Mouse (Mus musculus) neural tube, embryonic 15.5 days (tissue): Measurements from ENCODE around the gene Arl3. TPM values are rescaled to one million over a fixed set of nuclear protein-coding genes. Genes with fewer than 3 reads are reported as not detected.
A peak's percentile ranks its signal among the peaks of the same experiment; 100 is the strongest.

Experiments
- ATAC-seq: fragments of 200-750 bp; cut with Nextera tagmentation; 2 replicates; pipeline ENCODE4 v1.8.0; 2017; ENCODE audit warnings: mild to moderate bottlenecking, moderate TSS enrichment, moderate library complexity; ENCODE audit not compliant: low FRiP score
- H3K27ac ChIP-seq: fragments of 300-500 bp; sonication (generic); replicated peaks from 2 replicates; pipeline ENCODE4 v1.5.1; 2015; ENCODE audit warnings: mild to moderate bottlenecking, inconsistent platforms
- H3K27me3 ChIP-seq: fragments of 300-500 bp; sonication (generic); replicated peaks from 2 replicates; pipeline ENCODE4 v1.6.1; 2015; ENCODE audit warnings: inconsistent platforms
- H3K36me3 ChIP-seq: fragments of 300-500 bp; sonication (generic); 2 replicates; pipeline ENCODE4 v1.6.1; 2015; ENCODE audit warnings: inconsistent platforms
- H3K4me1 ChIP-seq: fragments of 300-500 bp; sonication (generic); 2 replicates; pipeline ENCODE4 v1.6.1; 2015; ENCODE audit warnings: inconsistent platforms
- H3K4me2 ChIP-seq: fragments of 300-500 bp; sonication (generic); 2 replicates; pipeline ENCODE4 v1.6.1; 2015; ENCODE audit warnings: inconsistent platforms, mild to moderate bottlenecking, moderate library complexity
- H3K4me3 ChIP-seq: fragments of 300-500 bp; sonication (generic); replicated peaks from 2 replicates; pipeline ENCODE4 v1.5.1; 2015; ENCODE audit warnings: mild to moderate bottlenecking, inconsistent platforms
- H3K9ac ChIP-seq: fragments of 300-500 bp; sonication (generic); replicated peaks from 2 replicates; pipeline ENCODE4 v1.6.1; 2015; ENCODE audit warnings: mild to moderate bottlenecking, inconsistent platforms
- H3K9me3 ChIP-seq: fragments of 300-500 bp; sonication (generic); replicated peaks from 2 replicates; pipeline ENCODE4 v1.6.1; 2016; ENCODE audit warnings: inconsistent platforms
- WGBS: fragments of 180-500 bp; shearing (Covaris S2); methylation state at CpG from one replicate; pipeline ENCODE4 v1.1.7; 2015; ENCODE audit warnings: mixed read lengths; 5-methylcytosine and 5-hydroxymethylcytosine counted together
- polyA plus RNA-seq: library from polyadenylated mRNA; unstranded; fragments of >200 nt; fragmentation: Nextera tagmentation; extraction: Ambion mirVana; gene quantifications from 2 replicates; pipeline ENCODE4 v1.2.1, GENCODE M21; 2015

Gene Arl3
- polyA plus RNA-seq, 1 experiment from 2014 or later: 208 TPM

DNA sequence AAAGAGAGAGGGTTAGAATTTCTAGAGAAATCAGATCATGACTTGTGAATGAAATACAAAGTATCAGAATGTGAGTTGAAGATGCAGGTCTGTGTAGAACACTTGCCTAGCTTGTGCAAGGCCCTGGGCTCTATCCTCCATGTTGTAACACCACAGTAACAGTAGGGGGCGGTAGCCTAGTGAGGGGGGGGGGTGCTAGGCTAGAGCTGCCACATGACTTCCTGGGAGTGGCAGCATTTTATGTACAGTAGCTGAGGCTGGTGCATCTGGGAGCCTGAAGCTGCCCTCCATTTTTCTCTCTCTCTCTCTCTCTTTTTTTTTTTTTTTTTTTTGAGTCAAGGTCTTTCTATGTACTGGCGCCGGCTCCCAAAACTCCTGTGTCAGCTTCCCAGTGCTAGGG, 62.2 kb downstream of the Arl3 start:
- no peak overlapping the region for H3K4me3 ChIP-seq
- ATAC-seq: no peak
- H3K27ac ChIP-seq: peak overlapping the region; percentile 28; the same call in 1 of the 2 replicates
- 67% methylated on average over 3 of the region's 3 CpGs for WGBS
- no peak overlapping the region for H3K4me2 ChIP-seq
- peaks cover 57% of the 10 kb centered on the region for H3K36me3 ChIP-seq
- H3K9me3 ChIP-seq: no peaks in the 10 kb centered on the region
- no peak overlapping the region for H3K9ac ChIP-seq
- H3K27me3 ChIP-seq: no peaks in the 10 kb centered on the region
- H3K4me1 ChIP-seq: peaks cover 58% of the 10 kb centered on the region

- no peak for ATAC-seq
- peaks cover 62% of the 10 kb centered on the region for H3K4me1 ChIP-seq
- no peaks in the 10 kb centered on the region for H3K9me3 ChIP-seq
- H3K27ac ChIP-seq: peak overlapping the region; percentile 28
- no peaks in the 10 kb centered on the region for H3K27me3 ChIP-seq
- 0 out of 2 replicates have a peak overlapping the region, but pooled peaks have one; percentile 7 for H3K9ac ChIP-seq
- no peak overlapping the region for H3K4me2 ChIP-seq
- WGBS: 80% methylated on average over 5 of the region's 5 CpGs
- H3K4me3 ChIP-seq: no peak overlapping the region
- peaks cover 54% of the 10 kb centered on the region for H3K36me3 ChIP-seq
Observed at GRCm38 (mm10) chr19:46510401-46510800, 62.6 kb downstream of the Arl3 start.

DNA sequence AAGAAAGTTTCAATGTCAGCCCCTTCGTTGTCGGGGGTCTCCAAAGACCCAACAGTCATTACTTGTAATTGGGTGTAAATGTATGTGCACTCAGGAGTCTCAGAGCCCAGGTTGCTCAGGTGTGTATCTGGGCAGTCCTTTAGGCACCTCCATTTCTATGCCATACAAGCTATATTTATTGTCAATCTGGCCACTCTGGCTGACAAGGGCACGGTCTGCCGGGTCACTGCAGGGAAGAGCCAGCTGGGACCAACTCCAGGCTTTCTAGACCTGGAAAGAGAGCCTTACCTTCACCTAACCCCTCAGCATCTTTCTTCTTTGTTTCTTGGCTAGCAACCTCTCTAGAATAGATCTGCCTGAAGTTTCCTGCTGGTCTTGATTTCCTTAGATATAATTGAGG, 63.3 kb downstream of the Arl3 start:
- 63% methylated on average over 4 of the region's 4 CpGs for WGBS
- 0 out of 2 replicates have a peak overlapping the region, but pooled peaks have one; percentile 96 for H3K4me2 ChIP-seq
- no peaks in the 10 kb centered on the region for H3K9me3 ChIP-seq
- no peak for ATAC-seq
- H3K4me1 ChIP-seq: peaks cover 68% of the 10 kb centered on the region
- 0 out of 2 replicates have a peak overlapping the region, but pooled peaks have one; percentile 7 for H3K9ac ChIP-seq
- H3K4me3 ChIP-seq: no peak overlapping the region
- peaks cover 47% of the 10 kb centered on the region for H3K36me3 ChIP-seq
- H3K27ac ChIP-seq: peak overlapping the region; percentile 28; the same call in 1 of the 2 replicates
- no peaks in the 10 kb centered on the region for H3K27me3 ChIP-seq

DNA sequence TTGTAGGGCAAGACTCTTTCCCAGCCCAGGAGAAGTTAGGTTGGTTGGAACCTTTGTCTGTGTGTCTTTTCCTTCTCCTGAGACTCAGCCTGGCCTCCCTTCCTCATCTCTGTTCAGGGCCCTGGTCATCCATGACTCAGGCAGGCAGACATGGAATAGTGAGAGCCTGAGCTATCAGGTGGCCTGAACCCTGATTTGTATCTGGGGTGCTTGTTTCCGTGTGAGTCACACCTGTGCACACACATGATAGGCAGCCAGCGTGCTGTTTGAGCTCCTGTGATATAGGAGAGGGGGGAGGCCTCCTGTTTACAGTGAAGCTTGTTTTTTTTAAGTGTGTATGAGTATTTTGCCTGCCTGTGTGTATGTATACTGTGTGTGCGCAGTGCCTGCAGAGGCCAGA, 63.8 kb downstream of the Arl3 start:
- H3K36me3 ChIP-seq: peaks cover 42% of the 10 kb centered on the region
- 0 out of 2 replicates have a peak overlapping the region, but pooled peaks have one; percentile 18 for H3K27ac ChIP-seq

DNA sequence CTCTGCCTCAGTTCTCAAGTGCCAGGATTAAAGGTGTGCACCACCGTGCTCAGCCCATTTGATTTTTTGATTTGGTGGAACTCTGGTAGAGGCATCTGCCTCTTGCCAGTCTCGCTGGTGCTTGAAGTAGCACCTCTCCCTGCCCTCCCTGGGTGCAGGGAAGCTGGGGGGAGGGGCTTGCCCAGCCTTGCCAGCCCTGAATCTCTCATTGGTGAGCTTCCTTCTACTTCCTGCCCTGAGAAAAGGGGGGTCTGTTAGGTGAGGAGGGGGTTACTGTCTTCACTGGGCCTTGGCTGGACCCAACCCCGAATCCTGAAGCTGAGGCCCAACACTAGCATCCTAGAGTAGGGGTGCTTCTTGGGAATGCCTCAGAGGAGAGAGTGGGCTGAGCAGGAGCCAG, 64.3 kb downstream of the Arl3 start:
- peaks cover 78% of the 10 kb centered on the region for H3K4me1 ChIP-seq
- no peak overlapping the region for H3K4me3 ChIP-seq
- H3K27me3 ChIP-seq: no peaks in the 10 kb centered on the region
- ATAC-seq: no peak
- peak overlapping the region; percentile 96 for H3K4me2 ChIP-seq
- peak overlapping the region; percentile 18; the same call in 1 of the 2 replicates for H3K9ac ChIP-seq
- H3K9me3 ChIP-seq: no peaks in the 10 kb centered on the region
- WGBS: 16% methylated on average over 3 of the region's 3 CpGs
- 0 out of 2 replicates have a peak overlapping the region, but pooled peaks have one; percentile 77 for H3K27ac ChIP-seq
- H3K36me3 ChIP-seq: peaks cover 37% of the 10 kb centered on the region

More for the DNA sequence above, 63.8 kb downstream of the Arl3 start:
- Histone ChIP-seq H3K4me3 (no peak overlapping the region), H3K4me1 (peaks cover 74% of the 10 kb centered on the region), H3K4me2 (peak overlapping the region; percentile 96; the same call in 1 of the 2 replicates), H3K27me3 (no peaks in the 10 kb centered on the region), H3K9me3 (no peaks in the 10 kb centered on the region), H3K9ac (peak overlapping the region; percentile 18; the same call in 1 of the 2 replicates)
- ATAC-seq: no peak
- 67% methylated on average over 3 of the region's 3 CpGs for WGBS

- no peaks in the 10 kb centered on the region for H3K9me3 ChIP-seq
- 0 out of 2 replicates have a peak overlapping the region, but pooled peaks have one; percentile 80 for H3K4me3 ChIP-seq
- 44% methylated on average over 1 of the region's 1 CpGs for WGBS
- H3K27me3 ChIP-seq: no peaks in the 10 kb centered on the region
- H3K4me1 ChIP-seq: peaks cover 81% of the 10 kb centered on the region
- ATAC-seq: no peak
- H3K4me2 ChIP-seq: peak overlapping the region; percentile 96
- H3K36me3 ChIP-seq: peaks cover 28% of the 10 kb centered on the region
- no peak overlapping the region; the same call in 1 of the 2 replicates for H3K9ac ChIP-seq
- peak overlapping the region; percentile 77 for H3K27ac ChIP-seq
Observed at GRCm38 (mm10) chr19:46507806-46508205, 65.2 kb downstream of the Arl3 start.

DNA sequence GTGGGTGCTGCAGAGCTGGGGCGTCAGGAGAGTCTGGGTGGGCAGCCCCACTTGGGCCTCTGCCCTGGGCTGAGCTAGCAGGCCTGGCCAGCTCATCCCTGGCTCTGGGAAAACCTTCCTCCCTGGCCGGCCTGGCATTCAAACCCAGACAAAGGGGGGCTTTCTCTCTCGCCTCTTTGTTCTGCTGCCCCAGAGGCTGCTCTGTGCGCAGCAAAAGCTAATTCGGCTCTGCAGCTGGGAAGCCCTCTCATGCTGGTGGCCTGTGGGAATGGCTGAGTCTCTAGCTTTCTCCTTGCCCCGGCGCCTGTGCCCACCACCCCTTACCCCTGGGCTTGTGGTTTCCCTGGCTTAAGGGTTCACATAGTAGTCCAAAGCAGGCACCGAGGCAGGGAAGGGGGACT, 65.8 kb downstream of the Arl3 start:
- peaks cover 81% of the 10 kb centered on the region for H3K4me1 ChIP-seq
- peak overlapping the region; percentile 77 for H3K27ac ChIP-seq
- no peak for ATAC-seq
- H3K4me2 ChIP-seq: peak overlapping the region; percentile 96
- H3K4me3 ChIP-seq: peak overlapping the region; percentile 80
- no peaks in the 10 kb centered on the region for H3K9me3 ChIP-seq
- H3K27me3 ChIP-seq: no peaks in the 10 kb centered on the region
- H3K9ac ChIP-seq: peak overlapping the region; percentile 53
- peaks cover 22% of the 10 kb centered on the region for H3K36me3 ChIP-seq
- 26% methylated on average over 8 of the region's 8 CpGs for WGBS

DNA sequence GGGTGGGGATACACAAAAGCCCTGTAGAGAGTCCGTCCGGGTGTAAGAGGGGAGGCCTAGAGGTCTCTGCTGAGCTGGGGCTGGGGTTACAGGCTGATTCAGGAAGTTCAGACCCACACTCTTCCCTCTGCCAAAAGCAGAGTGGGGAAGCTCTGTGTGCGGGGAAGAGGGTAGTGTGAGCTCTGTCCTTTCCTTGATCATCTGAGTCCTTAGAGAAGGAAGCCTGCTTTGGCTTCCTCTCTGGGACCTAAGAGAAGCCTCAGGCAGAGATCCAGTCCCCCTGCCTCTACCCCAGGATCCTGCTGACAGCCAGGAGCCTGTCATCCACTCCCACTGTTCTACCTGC, 66.7 kb downstream of the Arl3 start:
- no peak for ATAC-seq
- Histone ChIP-seq H3K9ac (peak overlapping the region; percentile 96), H3K4me1 (peaks cover 76% of the 10 kb centered on the region), H3K36me3 (peaks cover 15% of the 10 kb centered on the region), H3K4me2 (peak overlapping the region; percentile 96), H3K9me3 (no peaks in the 10 kb centered on the region), H3K27me3 (no peaks in the 10 kb centered on the region), H3K27ac (peak overlapping the region; percentile 77), H3K4me3 (peak overlapping the region; percentile 80)
- 49% methylated on average over 3 of the region's 3 CpGs for WGBS

- H3K27me3 ChIP-seq: no peaks in the 10 kb centered on the region
- H3K4me1 ChIP-seq: peaks cover 72% of the 10 kb centered on the region
- peak overlapping the region; percentile 96 for H3K4me2 ChIP-seq
- no peaks in the 10 kb centered on the region for H3K9me3 ChIP-seq
- H3K4me3 ChIP-seq: peak overlapping the region; percentile 80
- WGBS: 71% methylated on average over 8 of the region's 8 CpGs
- H3K36me3 ChIP-seq: peaks cover 15% of the 10 kb centered on the region
- 0 out of 2 replicates have a peak overlapping the region, but pooled peaks have one; percentile 77 for H3K27ac ChIP-seq
- peak overlapping the region; percentile 96 for H3K9ac ChIP-seq
- no peak for ATAC-seq
Observed at GRCm38 (mm10) chr19:46505646-46506371, 67.2 kb downstream of the Arl3 start.

DNA sequence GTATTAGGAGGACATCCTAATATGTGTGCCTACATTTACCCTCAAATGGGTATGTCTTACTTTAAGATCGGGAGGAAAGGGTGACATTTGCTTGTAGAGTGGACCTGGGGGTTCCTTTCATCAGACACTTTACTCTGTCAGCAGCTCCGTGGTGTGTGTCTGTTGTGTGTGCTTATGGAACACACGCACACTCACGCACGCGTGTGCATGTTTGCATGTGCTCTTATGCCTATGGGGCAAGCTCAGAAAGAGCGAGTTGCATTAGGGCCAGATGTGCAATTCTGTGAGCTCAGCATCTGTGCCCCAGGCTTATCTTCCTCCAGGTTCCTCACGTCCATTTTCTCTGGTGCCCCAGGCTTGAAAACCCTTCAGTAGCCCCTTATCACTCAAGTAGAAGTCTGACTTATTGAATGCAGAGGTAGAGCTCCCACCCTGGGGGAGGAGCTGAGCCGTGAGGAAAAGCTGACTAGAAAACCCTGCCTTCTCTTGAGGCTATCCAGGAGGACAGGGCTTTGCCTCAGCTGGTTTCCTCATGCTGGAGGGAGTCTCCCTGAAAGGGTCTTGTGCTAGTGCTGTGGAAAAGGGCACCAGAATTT, 68.1 kb downstream of the Arl3 start:
- Histone ChIP-seq H3K27me3 (no peaks in the 10 kb centered on the region), H3K4me2 (peak overlapping the region; percentile 96), H3K9ac (peak overlapping the region; percentile 96), H3K4me1 (peaks cover 64% of the 10 kb centered on the region), H3K9me3 (no peaks in the 10 kb centered on the region), H3K36me3 (peaks cover 11% of the 10 kb centered on the region; the same call in 1 of the 2 replicates), H3K27ac (peak overlapping the region; percentile 100), H3K4me3 (peak overlapping the region; percentile 80)
- WGBS: 39% methylated on average over 9 of the region's 9 CpGs
- ATAC-seq: no peak

GRCm38 (mm10) chr19:46504085-46504552, 68.9 kb downstream of the Arl3 start:
- ATAC-seq: no peak
- no peaks in the 10 kb centered on the region for H3K27me3 ChIP-seq
- peaks cover 59% of the 10 kb centered on the region for H3K4me1 ChIP-seq
- H3K27ac ChIP-seq: peak overlapping the region; percentile 100
- H3K9me3 ChIP-seq: no peaks in the 10 kb centered on the region
- H3K4me3 ChIP-seq: peak overlapping the region; percentile 80
- peak overlapping the region; percentile 96 for H3K4me2 ChIP-seq
- 3% methylated on average over 4 of the region's 4 CpGs for WGBS
- peak overlapping the region; percentile 96 for H3K9ac ChIP-seq
- H3K36me3 ChIP-seq: peaks cover 11% of the 10 kb centered on the region; the same call in 1 of the 2 replicates
